Mouse (Mus musculus): ENCODE measurements around the gene Matk.

GRCm38 (mm10) chr10:81297246-81297645, 44.5 kb downstream of the Matk start:
- no peak for TF ChIP-seq CTCF (IDR thresholded peaks at IDR 0.05; ENCODE audit: low read depth)
- TF ChIP-seq EP300 (IDR thresholded peaks at IDR 0.05; ENCODE audit: low read depth), result no peak
